Mouse (Mus musculus) frontal cortex, postnatal 36 days (tissue): ENCODE data around the gene Cmtm4.

Experiments
- DNase-seq, 2 experiments: peaks; one replicate each; pipeline ENCODE4 v3.0.0; 2022; ENCODE audit warnings: low spot score in 2 of 2

Cmtm4 gene

GRCm38 (mm10) chr8:104411468-104411867 lies 15.9 kb upstream of the Cmtm4 start:
- peak; percentile 52 to 93 for DNase-seq

GRCm38 (mm10) chr8:104410628-104411273 lies 15.1 kb upstream of the Cmtm4 start:
- DNase-seq, result peak; percentile 44 to 59

GRCm38 (mm10) chr8:104408328-104409110 lies 12.9 kb upstream of the Cmtm4 start:
- DNase-seq, result no peak

- DNase-seq, result no peak
Measured at GRCm38 (mm10) chr8:104406340-104407128, 10.9 kb upstream of the Cmtm4 start.

- no peak for DNase-seq
Measured at GRCm38 (mm10) chr8:104405430-104406187, 10.0 kb upstream of the Cmtm4 start.

GRCm38 (mm10) chr8:104403596-104403995 lies 8.0 kb upstream of the Cmtm4 start:
- no peak for DNase-seq

- peak in 1 of 2 experiments; percentile 39 for DNase-seq
Measured at GRCm38 (mm10) chr8:104394801-104395702, 555 bp downstream of the Cmtm4 start.

- DNase-seq, result no peak
Measured at GRCm38 (mm10) chr8:104393767-104394166, 1.8 kb downstream of the Cmtm4 start.

- no peak for DNase-seq
Measured at GRCm38 (mm10) chr8:104393139-104393538, 2.5 kb downstream of the Cmtm4 start.

- DNase-seq, result no peak
Measured at GRCm38 (mm10) chr8:104390245-104390644, 5.4 kb downstream of the Cmtm4 start.

- DNase-seq, result no peak
Measured at GRCm38 (mm10) chr8:104387980-104388379, 7.6 kb downstream of the Cmtm4 start.

- DNase-seq, result no peak
Measured at GRCm38 (mm10) chr8:104387501-104387900, 8.1 kb downstream of the Cmtm4 start.

GRCm38 (mm10) chr8:104386693-104387092 lies 8.9 kb downstream of the Cmtm4 start:
- DNase-seq, result no peak

- DNase-seq, result no peak
Measured at GRCm38 (mm10) chr8:104383977-104384376, 11.6 kb downstream of the Cmtm4 start.

- no peak for DNase-seq
Measured at GRCm38 (mm10) chr8:104383296-104383695, 12.3 kb downstream of the Cmtm4 start.

- DNase-seq, result no peak
Measured at GRCm38 (mm10) chr8:104380961-104381411, 14.6 kb downstream of the Cmtm4 start.

- no peak for DNase-seq
Measured at GRCm38 (mm10) chr8:104380269-104380668, 15.3 kb downstream of the Cmtm4 start.

- DNase-seq, result no peak
Measured at GRCm38 (mm10) chr8:104379301-104379836, 16.2 kb downstream of the Cmtm4 start.

GRCm38 (mm10) chr8:104376669-104377068 lies 18.9 kb downstream of the Cmtm4 start:
- DNase-seq, result no peak

GRCm38 (mm10) chr8:104375959-104376358 lies 19.6 kb downstream of the Cmtm4 start:
- no peak for DNase-seq
